Mouse (Mus musculus) small intestine, adult 2 months (tissue): ENCODE data around the gene Rpa3. TPM values are rescaled to one million over a fixed set of nuclear protein-coding genes. Genes with fewer than 3 reads are reported as not detected.

Source experiments
- H3K27ac ChIP-seq: fragments of 200-500 bp; 2 replicates; pipeline ENCODE4 v1.5.1; 2012; ENCODE audit warnings: low read depth, low read length, control low read depth, inconsistent platforms; ENCODE audit not compliant: insufficient read depth
- H3K27me3 ChIP-seq: fragments of 200-500 bp; 2 replicates; pipeline ENCODE4 v1.6.1; 2012; ENCODE audit warnings: mild to moderate bottlenecking, moderate library complexity, low read length, inconsistent platforms; ENCODE audit not compliant: control insufficient read depth, insufficient read depth
- H3K36me3 ChIP-seq: fragments of 200-500 bp; 2 replicates; pipeline ENCODE4 v1.6.1; 2012; ENCODE audit warnings: mild to moderate bottlenecking, low read length, control low read depth, inconsistent platforms; ENCODE audit not compliant: control insufficient read depth, insufficient read depth
- H3K4me1 ChIP-seq: fragments of 200-500 bp; 2 replicates; pipeline ENCODE4 v1.6.1; 2012; ENCODE audit warnings: low read length, inconsistent platforms, mixed read lengths; ENCODE audit not compliant: control insufficient read depth, insufficient read depth, insufficient read length
- H3K4me3 ChIP-seq: fragments of 200-500 bp; 2 replicates; pipeline ENCODE4 v1.5.1; 2012; ENCODE audit warnings: low read depth, mild to moderate bottlenecking, control low read depth, inconsistent platforms, low read length, moderate library complexity
- CTCF ChIP-seq: fragments of 200-500 bp; IDR thresholded peaks from 2 replicates; pipeline ENCODE4 v1.5.1; 2012; ENCODE audit warnings: low read depth, mild to moderate bottlenecking, control low read depth, inconsistent platforms, low read length, moderate library complexity, mixed read lengths; ENCODE audit not compliant: insufficient replicate concordance, insufficient read length; ENCODE audit errors: extremely low read depth
- POLR2A ChIP-seq: fragments of 200-500 bp; IDR thresholded peaks from 2 replicates; pipeline ENCODE4 v1.6.1; 2012; ENCODE audit warnings: low read depth, mild to moderate bottlenecking, control low read depth, inconsistent platforms, low read length, moderate library complexity
- WGBS: fragments of 180-500 bp; shearing (Covaris S2); methylation state at CpG from one replicate; pipeline ENCODE4 v1.1.7; 2018; 5-methylcytosine and 5-hydroxymethylcytosine counted together
- polyA plus RNA-seq: library from polyadenylated mRNA; depleted of rRNA; stranded (reverse); fragments of >200 nt; gene quantifications from 2 replicates; pipeline ENCODE4 v1.2.3, GENCODE M21; 2012; rRNA removed

The Rpa3 gene
- polyA plus RNA-seq: 0.39 and 0.41 TPM in 2 replicates

DNA sequence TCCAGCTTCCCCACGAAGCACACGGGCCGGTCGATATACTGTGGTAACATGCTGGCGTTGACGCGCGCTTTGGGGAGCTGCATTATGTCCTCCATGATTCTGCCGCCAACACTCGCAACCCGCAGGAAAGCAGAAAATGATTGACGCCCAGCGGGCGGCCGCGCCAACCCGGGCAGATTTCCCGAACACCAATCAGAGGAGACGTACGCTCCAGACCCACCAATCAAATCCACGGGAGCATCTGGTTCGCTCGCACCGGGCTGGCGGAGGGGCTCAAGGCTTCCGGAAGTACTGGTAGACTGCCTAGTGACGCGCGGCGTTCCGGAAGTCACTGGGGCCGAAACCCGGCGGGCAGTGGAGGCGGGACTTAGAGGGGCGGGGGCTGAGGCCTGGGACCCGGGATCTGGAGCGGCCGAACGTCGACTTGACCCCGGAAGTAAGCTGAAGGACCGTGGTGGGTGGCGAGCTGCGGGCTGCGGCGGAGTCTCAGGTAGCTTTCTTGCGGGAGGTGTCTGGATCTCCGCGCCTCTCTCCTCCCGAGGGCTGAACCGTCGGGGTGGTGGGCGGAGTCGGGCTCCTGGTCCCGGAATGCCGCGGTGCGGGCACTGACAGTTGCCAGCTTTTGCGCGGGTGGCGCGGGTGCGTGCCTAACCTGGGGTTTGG, at the start of gene Rpa3, which contains the start of the genes Umad1 and Gm45062:
TSS of gene Rpa3 (minus strand) at position 170 of the 663 bp plus-strand sequence.
TSS of gene Umad1 (plus strand) at position 285 of the 663 bp plus-strand sequence.
TSS of gene Gm45062 (plus strand) at position 447 of the 663 bp plus-strand sequence.
- Histone ChIP-seq H3K4me1 (no peaks in the 10 kb centered on the region), H3K27ac (peak within 1 kb of the TSS; percentile 88), H3K36me3 (0 out of 2 replicates have a peak, but pooled peaks cover 4% of the 10 kb centered on the region), H3K27me3 (no peaks in the 10 kb centered on the region), H3K4me3 (peak within 1 kb of the TSS; percentile 94)
- under 1% methylated on average over 64 of the region's 64 CpGs for WGBS
- TF ChIP-seq POLR2A: peak; percentile 61
- TF ChIP-seq CTCF: no peak

DNA sequence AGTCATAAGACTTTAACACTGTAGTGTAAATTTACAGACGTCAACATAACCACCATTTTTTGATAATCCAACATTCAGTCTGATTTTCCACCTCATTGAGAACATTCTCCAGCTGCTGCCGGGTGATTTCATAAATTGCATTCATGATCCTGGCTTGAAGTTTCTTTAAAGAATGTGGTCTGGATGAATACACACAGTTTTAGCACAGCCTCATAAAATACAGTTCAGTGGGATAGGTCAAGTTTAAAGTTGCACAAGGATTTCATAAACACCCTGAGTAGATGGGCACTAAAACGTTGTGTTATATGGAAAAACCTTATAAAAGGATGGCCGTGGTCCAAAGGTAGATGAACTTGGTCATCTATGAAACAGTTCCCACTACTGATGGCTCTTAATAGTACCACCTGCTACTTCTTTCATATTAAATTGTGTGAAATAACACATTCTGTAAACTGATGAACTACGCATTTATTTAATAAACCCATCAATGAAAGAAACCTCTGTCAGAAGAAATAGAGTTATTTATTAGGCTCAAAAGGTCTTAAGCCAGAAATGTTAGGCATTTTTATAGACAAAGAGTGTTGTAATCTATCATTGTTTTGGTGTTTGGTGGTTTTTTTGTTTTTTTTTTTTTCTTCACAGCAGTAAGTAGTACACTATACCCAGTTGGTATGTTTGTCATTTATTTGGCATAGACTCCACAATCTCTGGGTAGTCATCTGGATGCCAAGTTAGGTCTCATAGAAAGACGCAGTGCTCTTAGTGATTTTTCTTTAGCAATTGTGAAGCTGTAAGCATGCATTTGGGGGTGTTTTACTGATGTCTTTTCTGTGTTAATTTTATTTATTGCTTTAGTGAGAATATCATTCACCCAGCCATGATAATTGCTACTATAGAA, 49.2 kb upstream of the Rpa3 start:
- 78% methylated on average over 6 of the region's 6 CpGs for WGBS
- Histone ChIP-seq H3K4me3 (no peak overlapping the region), H3K4me1 (no peaks in the 10 kb centered on the region), H3K27ac (no peak overlapping the region), H3K27me3 (no peaks in the 10 kb centered on the region), H3K36me3 (no peaks in the 10 kb centered on the region)
- no peak for TF ChIP-seq CTCF
- no peak for TF ChIP-seq POLR2A

DNA sequence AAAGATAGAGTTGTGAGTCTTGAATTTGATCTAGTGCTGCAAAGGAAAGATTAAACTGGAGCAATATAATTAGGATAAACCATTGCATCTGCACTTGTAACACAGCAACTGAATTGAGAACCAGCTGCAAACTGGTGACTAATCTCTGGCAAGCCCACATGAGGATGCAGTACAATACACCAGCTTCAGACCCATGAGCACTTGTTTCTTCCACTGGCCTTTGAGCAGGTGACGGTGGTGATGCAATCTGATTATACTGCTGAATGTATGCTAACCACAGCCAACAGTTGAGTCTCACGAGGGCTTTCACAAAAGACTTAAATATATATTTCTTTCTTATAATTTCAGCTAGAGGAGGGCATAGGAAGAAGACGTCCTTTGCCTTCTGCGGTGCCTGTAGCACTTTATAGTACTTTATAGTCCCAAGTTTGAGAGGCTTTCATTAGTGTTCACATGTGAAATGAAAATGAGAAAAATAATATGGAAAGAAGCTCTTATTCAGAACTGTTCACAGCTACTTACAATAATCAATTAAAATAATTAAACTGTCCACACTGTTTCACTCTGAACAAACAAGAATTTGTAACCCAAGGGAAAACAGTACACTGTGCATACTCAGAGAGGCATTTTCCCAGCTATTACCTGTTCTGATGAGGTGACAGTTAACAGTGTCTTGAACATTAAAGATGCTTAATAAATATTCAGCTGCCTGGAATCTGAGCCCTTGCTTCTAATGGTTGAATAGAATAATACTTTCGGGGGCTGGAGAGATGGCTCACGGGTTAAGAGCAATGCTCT, 40.3 kb upstream of the Rpa3 start:
- H3K4me3 ChIP-seq: no peak overlapping the region
- no peak overlapping the region for H3K27ac ChIP-seq
- no peaks in the 10 kb centered on the region for H3K27me3 ChIP-seq
- no peaks in the 10 kb centered on the region for H3K4me1 ChIP-seq
- no peaks in the 10 kb centered on the region for H3K36me3 ChIP-seq
- TF ChIP-seq CTCF: no peak
- no peak for TF ChIP-seq POLR2A
- 83% methylated on average over 6 of the region's 6 CpGs for WGBS

- Histone ChIP-seq H3K27ac (no peak overlapping the region), H3K27me3 (no peaks in the 10 kb centered on the region), H3K36me3 (no peaks in the 10 kb centered on the region), H3K4me1 (no peaks in the 10 kb centered on the region), H3K4me3 (no peak overlapping the region)
- TF ChIP-seq CTCF (no peak), POLR2A (no peak)
- 92% methylated on average over 4 of the region's 4 CpGs for WGBS
These were observed 35.2 kb upstream of the Rpa3 start for GRCm38 (mm10) chr6:8294048-8294784.

DNA sequence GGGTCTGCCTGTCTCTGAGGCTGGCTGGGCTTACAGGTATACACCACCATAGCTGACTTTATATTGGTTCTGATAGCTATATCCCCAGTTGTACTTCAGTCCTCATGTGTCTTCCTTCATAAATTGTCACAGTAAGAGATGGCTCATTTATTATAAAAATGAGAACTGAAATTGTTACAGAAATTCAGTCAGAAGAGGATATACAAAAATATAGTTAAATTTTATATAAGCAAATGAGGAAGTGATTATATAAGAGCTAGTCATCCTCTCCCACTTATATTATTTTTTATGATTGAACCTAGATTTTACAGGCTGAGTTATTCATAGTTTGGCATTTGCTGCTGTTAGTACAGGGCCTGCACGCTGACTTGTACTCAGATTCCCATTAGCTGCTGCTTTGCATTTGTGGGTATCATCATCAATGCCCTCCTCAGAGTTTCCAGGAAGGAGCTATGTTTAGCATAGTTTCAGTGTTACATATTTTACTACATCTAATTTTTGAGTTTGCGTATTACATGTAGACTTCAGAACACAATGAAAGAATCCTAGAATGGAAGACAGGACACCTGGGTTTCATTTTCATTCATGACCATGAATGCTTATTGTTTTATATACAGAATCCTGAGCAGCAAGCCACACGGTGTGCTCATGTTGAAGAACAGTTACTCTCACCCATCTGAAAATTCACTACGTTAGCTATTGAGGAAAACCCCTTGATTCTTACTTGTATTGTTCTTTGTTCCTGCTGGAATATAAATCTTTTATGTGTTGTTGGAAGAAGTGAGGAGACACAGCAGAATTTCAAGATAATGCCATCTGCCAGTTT, 30.0 kb upstream of the Rpa3 start:
- Histone ChIP-seq H3K36me3 (no peaks in the 10 kb centered on the region; the same call in 1 of the 2 replicates), H3K4me3 (no peak overlapping the region), H3K4me1 (0 out of 2 replicates have a peak, but pooled peaks cover 1% of the 10 kb centered on the region), H3K27ac (no peak overlapping the region), H3K27me3 (no peaks in the 10 kb centered on the region)
- 84% methylated on average over 4 of the region's 4 CpGs for WGBS
- TF ChIP-seq CTCF (no peak), POLR2A (no peak)

DNA sequence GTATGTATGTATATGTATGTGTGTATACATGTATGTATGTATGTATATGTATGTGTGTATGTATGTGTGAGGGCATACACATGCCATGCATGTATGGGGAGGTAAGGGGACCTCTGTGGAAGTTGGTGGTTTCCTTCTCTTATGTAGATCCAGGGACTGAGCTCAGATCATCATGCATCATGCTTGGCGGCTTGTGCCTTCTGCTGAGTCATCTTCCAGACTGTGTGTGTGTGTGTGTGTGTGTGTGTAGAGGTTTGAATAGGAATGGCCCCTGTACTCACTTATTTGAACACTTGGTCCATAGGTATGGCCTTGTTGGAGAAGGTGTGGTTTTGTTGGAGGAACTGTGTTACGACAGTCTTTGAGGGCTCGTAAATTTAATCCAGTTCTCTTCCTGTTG, 27.2 kb upstream of the Rpa3 start:
- Histone ChIP-seq H3K27ac (no peak overlapping the region), H3K36me3 (no peaks in the 10 kb centered on the region; the same call in 1 of the 2 replicates), H3K27me3 (no peaks in the 10 kb centered on the region), H3K4me1 (0 out of 2 replicates have a peak, but pooled peaks cover 1% of the 10 kb centered on the region), H3K4me3 (no peak overlapping the region)
- TF ChIP-seq POLR2A: no peak
- TF ChIP-seq CTCF: no peak
- 79% methylated on average over 3 of the region's 3 CpGs for WGBS
